Mouse (Mus musculus): ENCODE measurements at regions not wholly inside any gene's neighbourhood (a gene's known extent, or its start where the extent isn't known, plus 50 kb on each side); places are given as distances from the start of the nearest gene placed in this dataset.

DNA sequence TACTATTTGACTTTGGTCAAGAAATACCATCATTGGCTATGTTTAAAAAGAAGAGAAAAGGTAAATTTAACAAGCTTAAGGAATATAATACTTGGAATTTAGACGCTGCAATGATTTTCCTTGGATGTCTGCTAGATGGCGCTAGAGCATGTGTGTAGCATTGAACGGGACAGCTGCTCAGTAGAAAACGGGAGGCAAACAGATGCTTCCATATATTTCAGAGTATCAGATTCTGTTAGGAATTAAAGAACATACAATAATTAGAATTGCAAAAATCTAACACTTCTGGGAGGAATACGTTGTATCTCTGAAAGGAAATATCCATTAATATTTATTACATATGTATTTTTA lies 487.3 kb upstream of the Adam24 start:
- no peak for TF ChIP-seq EP300 (IDR thresholded peaks at IDR 0.05; ENCODE audit: insufficient read depth, low read depth, low read length)
- TF ChIP-seq POLR2A (IDR thresholded peaks at IDR 0.05; ENCODE audit: insufficient read depth, low read length) = no peak
- peak; percentile 24 for TF ChIP-seq CTCF (IDR thresholded peaks at IDR 0.05; ENCODE audit: low read depth, low read length)
- Histone ChIP-seq H3K36me3 (ENCODE audit: control insufficient read depth, insufficient read depth, low read length, poor library complexity, severe bottlenecking) (no peaks in the 10 kb centered on the region), H3K4me3 (ENCODE audit: low read depth, low read length) (no peak overlapping the region), H3K9me3 (replicated peaks; ENCODE audit: control insufficient read depth, insufficient read depth, low read length, poor library complexity, severe bottlenecking) (no peaks in the 10 kb centered on the region), H3K27me3 (ENCODE audit: control insufficient read depth, insufficient read depth, low read length, poor library complexity, severe bottlenecking) (peaks cover 2% of the 10 kb centered on the region), H3K9ac (ENCODE audit: low read depth, poor library complexity, severe bottlenecking) (no peak overlapping the region), H3K27ac (ENCODE audit: insufficient read depth, low read length) (no peak overlapping the region), H3K4me1 (ENCODE audit: control insufficient read depth, insufficient read depth, low read length) (no peaks in the 10 kb centered on the region)

DNA sequence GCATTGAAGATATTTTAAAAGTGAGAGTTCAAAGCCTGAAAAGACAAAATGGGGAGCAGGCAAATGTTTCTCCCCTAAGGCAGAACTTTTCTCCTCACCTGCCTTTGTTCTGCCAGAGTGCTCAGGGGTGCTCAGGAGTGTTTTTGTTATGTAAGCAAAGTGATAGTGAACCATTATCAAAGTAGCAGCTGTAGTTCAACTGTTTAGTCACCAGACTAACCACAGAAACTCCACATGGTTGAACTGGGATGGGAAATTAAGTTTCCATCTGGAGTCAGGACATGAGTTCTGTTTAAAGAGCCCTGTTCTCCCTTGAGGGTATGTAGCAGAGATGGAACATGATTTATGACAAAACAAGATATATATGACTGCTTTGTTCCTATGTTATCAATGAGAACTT lies 482.6 kb upstream of the Adam24 start:
- TF ChIP-seq CTCF (IDR thresholded peaks at IDR 0.05; ENCODE audit: low read depth, low read length) (no peak), POLR2A (IDR thresholded peaks at IDR 0.05; ENCODE audit: insufficient read depth, low read length) (no peak), EP300 (IDR thresholded peaks at IDR 0.05; ENCODE audit: insufficient read depth, low read depth, low read length) (no peak)
- no peak overlapping the region for H3K27ac ChIP-seq (ENCODE audit: insufficient read depth, low read length)
- no peaks in the 10 kb centered on the region for H3K4me1 ChIP-seq (ENCODE audit: control insufficient read depth, insufficient read depth, low read length)
- H3K36me3 ChIP-seq (ENCODE audit: control insufficient read depth, insufficient read depth, low read length, poor library complexity, severe bottlenecking) = no peaks in the 10 kb centered on the region
- peaks cover 6% of the 10 kb centered on the region for H3K27me3 ChIP-seq (ENCODE audit: control insufficient read depth, insufficient read depth, low read length, poor library complexity, severe bottlenecking)
- H3K9me3 ChIP-seq (replicated peaks; ENCODE audit: control insufficient read depth, insufficient read depth, low read length, poor library complexity, severe bottlenecking) = no peaks in the 10 kb centered on the region
- no peak overlapping the region for H3K4me3 ChIP-seq (ENCODE audit: low read depth, low read length)
- H3K9ac ChIP-seq (ENCODE audit: low read depth, poor library complexity, severe bottlenecking) = no peak overlapping the region

DNA sequence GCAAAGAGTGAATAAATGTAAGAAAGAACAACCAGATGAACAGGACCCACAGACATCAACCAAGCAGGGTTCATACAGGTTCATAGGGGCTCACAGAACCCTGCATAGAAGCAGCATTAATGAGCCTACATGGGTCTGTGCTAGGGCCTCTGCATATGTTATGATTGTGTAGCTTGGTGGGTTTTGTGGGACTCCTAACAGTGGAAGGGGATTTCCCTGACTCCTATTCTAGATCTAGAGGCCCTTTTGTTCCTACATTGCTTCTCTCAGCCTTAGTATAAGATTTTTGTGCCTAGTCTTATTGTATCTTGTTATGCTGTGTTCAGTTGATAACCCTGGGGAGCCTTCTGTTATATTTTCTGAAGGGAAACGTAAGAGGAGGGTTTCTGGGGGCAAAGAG lies 481.7 kb upstream of the Adam24 start:
- no peaks in the 10 kb centered on the region for H3K9me3 ChIP-seq (replicated peaks; ENCODE audit: control insufficient read depth, insufficient read depth, low read length, poor library complexity, severe bottlenecking)
- TF ChIP-seq CTCF (IDR thresholded peaks at IDR 0.05; ENCODE audit: low read depth, low read length) (no peak), EP300 (IDR thresholded peaks at IDR 0.05; ENCODE audit: insufficient read depth, low read depth, low read length) (no peak), POLR2A (IDR thresholded peaks at IDR 0.05; ENCODE audit: insufficient read depth, low read length) (no peak)

DNA sequence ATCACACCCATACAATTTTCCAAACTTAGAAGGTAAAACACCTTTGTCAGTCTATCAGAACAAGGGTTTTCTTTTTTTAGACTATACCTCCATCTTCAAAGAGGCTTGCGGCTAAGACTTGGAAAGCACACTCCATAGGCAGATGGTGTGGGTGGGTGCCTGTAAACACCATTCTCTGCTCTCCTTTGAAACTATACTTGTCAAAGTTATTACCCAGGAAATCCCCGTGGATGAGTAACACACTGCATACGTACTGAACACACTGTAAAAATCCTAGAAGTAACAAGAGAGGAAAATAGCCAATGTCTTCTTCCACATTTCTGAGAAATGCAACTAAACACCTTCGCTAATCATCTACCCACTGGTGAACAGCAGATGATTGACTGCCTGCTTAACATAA lies 464.0 kb upstream of the Adam24 start:
- Histone ChIP-seq H3K36me3 (ENCODE audit: control insufficient read depth, insufficient read depth, low read length, poor library complexity, severe bottlenecking) (no peaks in the 10 kb centered on the region), H3K4me1 (ENCODE audit: control insufficient read depth, insufficient read depth, low read length) (no peaks in the 10 kb centered on the region), H3K9me3 (replicated peaks; ENCODE audit: control insufficient read depth, insufficient read depth, low read length, poor library complexity, severe bottlenecking) (no peaks in the 10 kb centered on the region), H3K27ac (ENCODE audit: insufficient read depth, low read length) (no peak overlapping the region), H3K4me3 (ENCODE audit: low read depth, low read length) (no peak overlapping the region), H3K9ac (ENCODE audit: low read depth, poor library complexity, severe bottlenecking) (no peak overlapping the region), H3K27me3 (ENCODE audit: control insufficient read depth, insufficient read depth, low read length, poor library complexity, severe bottlenecking) (0 out of 2 replicates have a peak, but pooled peaks cover 1% of the 10 kb centered on the region)
- TF ChIP-seq POLR2A (IDR thresholded peaks at IDR 0.05; ENCODE audit: insufficient read depth, low read length) (no peak), CTCF (IDR thresholded peaks at IDR 0.05; ENCODE audit: low read depth, low read length) (no peak), EP300 (IDR thresholded peaks at IDR 0.05; ENCODE audit: insufficient read depth, low read depth, low read length) (no peak)

More for the DNA sequence above, 481.7 kb upstream of the Adam24 start:
- Histone ChIP-seq H3K27ac (ENCODE audit: insufficient read depth, low read length) (no peak overlapping the region), H3K4me1 (ENCODE audit: control insufficient read depth, insufficient read depth, low read length) (no peaks in the 10 kb centered on the region), H3K36me3 (ENCODE audit: control insufficient read depth, insufficient read depth, low read length, poor library complexity, severe bottlenecking) (no peaks in the 10 kb centered on the region), H3K9ac (ENCODE audit: low read depth, poor library complexity, severe bottlenecking) (no peak overlapping the region), H3K4me3 (ENCODE audit: low read depth, low read length) (no peak overlapping the region), H3K27me3 (ENCODE audit: control insufficient read depth, insufficient read depth, low read length, poor library complexity, severe bottlenecking) (peaks cover 6% of the 10 kb centered on the region)

DNA sequence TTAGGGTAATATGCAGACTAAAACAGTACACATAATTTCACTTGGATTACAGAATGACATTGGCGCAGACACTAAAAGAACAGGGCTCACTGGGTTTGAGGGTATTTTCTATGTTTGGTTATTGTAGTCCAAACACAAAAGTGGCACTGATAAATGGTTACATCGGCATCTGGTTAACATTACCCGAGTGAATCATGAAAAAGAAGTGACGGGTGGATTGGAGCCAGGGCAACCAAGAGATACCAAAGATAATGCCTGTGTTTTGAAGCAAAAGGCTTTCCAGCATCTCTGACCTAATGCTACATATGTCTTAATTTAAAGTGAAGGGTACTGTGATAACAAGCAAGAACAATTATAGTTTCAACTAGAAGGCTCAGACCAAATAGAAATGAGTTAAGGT lies 451.4 kb upstream of the Adam24 start:
- H3K4me1 ChIP-seq (ENCODE audit: control insufficient read depth, insufficient read depth, low read length) = no peaks in the 10 kb centered on the region
- H3K27ac ChIP-seq (ENCODE audit: insufficient read depth, low read length) = no peak overlapping the region
- H3K9me3 ChIP-seq (replicated peaks; ENCODE audit: control insufficient read depth, insufficient read depth, low read length, poor library complexity, severe bottlenecking) = no peaks in the 10 kb centered on the region
- no peaks in the 10 kb centered on the region for H3K36me3 ChIP-seq (ENCODE audit: control insufficient read depth, insufficient read depth, low read length, poor library complexity, severe bottlenecking)
- no peak overlapping the region for H3K4me3 ChIP-seq (ENCODE audit: low read depth, low read length)
- no peak overlapping the region for H3K9ac ChIP-seq (ENCODE audit: low read depth, poor library complexity, severe bottlenecking)
- H3K27me3 ChIP-seq (ENCODE audit: control insufficient read depth, insufficient read depth, low read length, poor library complexity, severe bottlenecking) = no peaks in the 10 kb centered on the region
- TF ChIP-seq CTCF (IDR thresholded peaks at IDR 0.05; ENCODE audit: low read depth, low read length) (no peak), POLR2A (IDR thresholded peaks at IDR 0.05; ENCODE audit: insufficient read depth, low read length) (no peak), EP300 (IDR thresholded peaks at IDR 0.05; ENCODE audit: insufficient read depth, low read depth, low read length) (no peak)

DNA sequence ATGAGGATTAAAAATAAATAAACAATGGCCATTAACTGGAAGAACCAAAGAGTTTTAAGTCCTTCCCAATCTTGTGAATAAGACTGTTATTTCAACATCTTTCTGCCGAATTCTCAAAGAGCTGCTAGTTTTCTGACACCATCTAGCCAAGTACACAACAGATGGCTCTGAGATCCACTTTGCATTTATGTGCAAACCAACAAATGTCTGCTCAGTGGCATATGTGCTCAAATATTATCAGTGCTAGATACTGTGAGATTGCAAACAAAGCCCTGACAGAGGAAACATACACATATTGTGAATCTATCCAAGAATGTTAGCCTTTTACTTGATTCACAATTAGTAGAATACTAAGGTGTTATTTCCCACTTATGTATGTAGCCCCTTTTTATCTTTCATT lies 447.6 kb upstream of the Adam24 start:
- H3K27ac ChIP-seq (ENCODE audit: insufficient read depth, low read length) = no peak overlapping the region
- H3K4me3 ChIP-seq (ENCODE audit: low read depth, low read length) = no peak overlapping the region
- H3K27me3 ChIP-seq (ENCODE audit: control insufficient read depth, insufficient read depth, low read length, poor library complexity, severe bottlenecking) = no peaks in the 10 kb centered on the region
- H3K36me3 ChIP-seq (ENCODE audit: control insufficient read depth, insufficient read depth, low read length, poor library complexity, severe bottlenecking) = no peaks in the 10 kb centered on the region
- H3K9ac ChIP-seq (ENCODE audit: low read depth, poor library complexity, severe bottlenecking) = no peak overlapping the region
- H3K9me3 ChIP-seq (replicated peaks; ENCODE audit: control insufficient read depth, insufficient read depth, low read length, poor library complexity, severe bottlenecking) = no peaks in the 10 kb centered on the region
- no peaks in the 10 kb centered on the region for H3K4me1 ChIP-seq (ENCODE audit: control insufficient read depth, insufficient read depth, low read length)
- TF ChIP-seq CTCF (IDR thresholded peaks at IDR 0.05; ENCODE audit: low read depth, low read length) (no peak), EP300 (IDR thresholded peaks at IDR 0.05; ENCODE audit: insufficient read depth, low read depth, low read length) (no peak), POLR2A (IDR thresholded peaks at IDR 0.05; ENCODE audit: insufficient read depth, low read length) (no peak)

Measured in ES-Bruce4 (cell line).